ENCODE assay signal across 18 mouse cellular contexts in the genomic region with DNA sequence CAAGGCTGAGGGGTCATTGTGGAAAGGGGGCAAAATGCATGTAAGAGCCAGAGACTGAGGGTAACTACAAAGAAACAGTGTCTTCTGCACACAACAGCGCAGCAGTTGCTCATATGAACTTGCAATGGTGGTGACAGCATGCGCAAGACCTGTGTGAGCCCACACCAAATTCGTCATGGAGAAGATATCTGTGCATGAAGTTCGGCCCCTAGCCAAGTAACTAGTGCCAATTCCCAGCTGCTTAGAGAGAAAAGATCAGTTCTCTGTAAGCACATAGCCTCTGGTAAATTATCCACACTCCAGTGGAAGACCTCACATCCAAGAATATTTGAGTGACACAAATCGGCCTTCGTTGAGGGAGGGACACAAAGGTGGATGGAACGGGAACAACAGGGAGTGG.
"Had no signal": no experiment of that assay in that cellular context is flagged by ENCODE, and none has a peak within 500 bp of the region (broad histone marks: within the 10 kb centered on the region; RNA-seq: fewer than 3 reads in every experiment).

No protein-coding gene starts in this region.

- H3K27ac ChIP-seq: lung, embryonic 15.5 days; midbrain, embryonic 10.5 days; midbrain, embryonic 12.5 days; neural tube, embryonic 13.5 days; neural tube, embryonic 15.5 days had no signal

- H3K27me3 ChIP-seq: lung, embryonic 15.5 days; midbrain, embryonic 12.5 days; neural tube, embryonic 13.5 days; neural tube, embryonic 15.5 days had no signal

- H3K4me1 ChIP-seq: lung, embryonic 15.5 days; midbrain, embryonic 10.5 days; midbrain, embryonic 12.5 days; neural tube, embryonic 13.5 days; neural tube, embryonic 15.5 days had no signal

- H3K9me3 ChIP-seq: lung, embryonic 15.5 days; neural tube, embryonic 13.5 days; neural tube, embryonic 15.5 days had no signal

- H3K4me2 ChIP-seq: lung, embryonic 15.5 days; midbrain, embryonic 12.5 days; neural tube, embryonic 13.5 days; neural tube, embryonic 15.5 days had no signal

- ATAC-seq: lung, postnatal 0 days had no signal

- DNase-seq: lung, adult 18-20 months; lung, postnatal 4 days; midbrain, embryonic 14.5 days; retina, postnatal 1 day; right cerebral cortex, adult 18-20 months; right cerebral cortex, postnatal 25 days; right cerebral cortex, postnatal 4 days; spleen, adult 18-20 months; thymus, adult 18-20 months; thymus, postnatal 14 days; thymus, postnatal 36 days had no signal

- H3K4me3 ChIP-seq: lung, embryonic 15.5 days; midbrain, embryonic 10.5 days; midbrain, embryonic 12.5 days; myocyte; neural tube, embryonic 13.5 days; neural tube, embryonic 15.5 days had no signal

- H3K36me3 ChIP-seq: lung, embryonic 15.5 days; midbrain, embryonic 10.5 days; midbrain, embryonic 12.5 days; neural tube, embryonic 13.5 days; neural tube, embryonic 15.5 days had no signal

- H3K9ac ChIP-seq: lung, embryonic 15.5 days; midbrain, embryonic 12.5 days; neural tube, embryonic 13.5 days; neural tube, embryonic 15.5 days had no signal
